Mouse (Mus musculus) CD4-positive, CD25-positive, alpha-beta regulatory T cell, adult 2 months (primary cell): Measurements from ENCODE around the gene Trnt1.

ENCODE experiments used
- DNase-seq: peaks from one replicate; pipeline ENCODE4 v3.0.0-alpha.2; 2012; ENCODE audit warnings: low read depth, low spot score

Trnt1 gene

GRCm38 (mm10) chr6:106770046-106770445, 1.1 kb downstream of the Trnt1 start:
- DNase-seq, result no peak

- DNase-seq, result peak; percentile 40
These were observed 18.2 kb downstream of the Trnt1 start for GRCm38 (mm10) chr6:106787138-106787537.

DNA sequence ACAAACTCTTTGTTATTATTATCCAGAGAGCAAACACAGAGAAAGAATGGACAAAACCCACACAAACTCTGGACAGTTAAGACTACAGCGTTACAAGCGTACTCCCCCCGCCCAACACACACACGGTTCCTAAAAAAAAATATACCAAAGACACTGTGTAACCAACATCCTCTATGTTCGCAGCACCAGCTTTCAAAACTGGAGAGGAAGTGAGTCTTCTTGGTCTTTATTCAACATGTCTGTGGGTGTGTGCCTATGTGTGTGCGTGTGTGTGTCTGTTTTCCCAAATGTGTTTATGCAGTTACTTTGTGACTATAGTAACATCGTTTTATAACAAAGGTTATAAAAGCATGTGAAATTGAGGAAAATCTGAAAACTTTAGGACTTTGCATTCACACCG, 22.5 kb downstream of the Trnt1 start:
- DNase-seq, result peak; percentile 64

DNA sequence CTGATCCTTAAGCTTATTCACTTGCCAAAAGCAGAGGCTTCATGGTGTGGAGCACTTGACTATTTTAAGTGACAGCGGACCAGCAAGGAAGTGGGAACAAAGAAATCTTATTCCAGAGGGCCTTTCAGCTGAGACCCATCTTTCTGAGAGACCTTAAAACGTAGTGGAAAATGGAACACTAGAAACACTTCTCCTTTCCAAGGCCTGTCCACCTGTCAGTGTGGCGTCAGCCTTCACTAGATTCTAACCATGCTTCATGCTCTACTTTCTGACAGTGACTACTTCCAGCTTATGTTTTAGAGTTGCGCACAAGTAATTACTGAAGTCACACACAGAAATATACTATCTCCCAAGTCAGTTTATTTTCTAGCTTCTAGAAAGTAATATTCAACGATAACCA, 23.6 kb downstream of the Trnt1 start:
- DNase-seq, result no peak

GRCm38 (mm10) chr6:106793088-106793487, 24.2 kb downstream of the Trnt1 start:
- DNase-seq, result peak; percentile 73

- DNase-seq, result peak; percentile 59
These were observed 24.7 kb downstream of the Trnt1 start for GRCm38 (mm10) chr6:106793621-106794020.

DNA sequence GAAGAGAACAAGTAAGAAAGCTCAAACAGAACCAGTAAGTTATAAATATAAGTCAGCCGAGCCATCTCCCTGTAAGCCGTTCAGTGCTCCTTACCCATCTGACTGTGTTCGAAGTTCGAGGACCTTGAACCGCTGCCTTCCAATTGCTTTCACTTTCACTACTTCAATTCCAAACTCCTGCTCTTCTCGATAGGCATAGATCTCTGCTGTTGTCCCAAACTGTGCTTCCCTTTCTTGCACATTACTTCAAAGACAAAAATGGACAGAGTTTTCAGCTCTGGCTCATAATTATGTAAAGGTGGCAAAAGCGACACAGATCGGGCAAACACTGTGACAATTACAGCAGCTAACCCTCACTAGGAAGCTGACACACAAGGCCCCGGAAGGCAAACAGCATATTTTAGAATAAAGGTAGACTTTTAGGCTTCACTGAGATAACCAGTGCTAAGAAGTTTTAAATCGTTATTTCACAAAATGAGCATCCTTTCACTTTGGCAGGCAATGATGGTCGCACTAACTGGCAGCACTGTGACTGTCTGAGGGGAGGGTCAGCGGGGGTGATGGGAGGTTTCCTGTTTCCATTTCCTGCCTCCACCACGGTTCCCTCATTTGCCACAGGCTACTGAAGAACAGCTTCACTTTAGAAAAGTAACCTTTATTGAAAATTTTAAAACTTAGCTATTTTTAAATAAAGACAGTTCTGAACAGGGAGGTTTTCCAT, 25.3 kb downstream of the Trnt1 start:
- DNase-seq, result peak; percentile 75

DNA sequence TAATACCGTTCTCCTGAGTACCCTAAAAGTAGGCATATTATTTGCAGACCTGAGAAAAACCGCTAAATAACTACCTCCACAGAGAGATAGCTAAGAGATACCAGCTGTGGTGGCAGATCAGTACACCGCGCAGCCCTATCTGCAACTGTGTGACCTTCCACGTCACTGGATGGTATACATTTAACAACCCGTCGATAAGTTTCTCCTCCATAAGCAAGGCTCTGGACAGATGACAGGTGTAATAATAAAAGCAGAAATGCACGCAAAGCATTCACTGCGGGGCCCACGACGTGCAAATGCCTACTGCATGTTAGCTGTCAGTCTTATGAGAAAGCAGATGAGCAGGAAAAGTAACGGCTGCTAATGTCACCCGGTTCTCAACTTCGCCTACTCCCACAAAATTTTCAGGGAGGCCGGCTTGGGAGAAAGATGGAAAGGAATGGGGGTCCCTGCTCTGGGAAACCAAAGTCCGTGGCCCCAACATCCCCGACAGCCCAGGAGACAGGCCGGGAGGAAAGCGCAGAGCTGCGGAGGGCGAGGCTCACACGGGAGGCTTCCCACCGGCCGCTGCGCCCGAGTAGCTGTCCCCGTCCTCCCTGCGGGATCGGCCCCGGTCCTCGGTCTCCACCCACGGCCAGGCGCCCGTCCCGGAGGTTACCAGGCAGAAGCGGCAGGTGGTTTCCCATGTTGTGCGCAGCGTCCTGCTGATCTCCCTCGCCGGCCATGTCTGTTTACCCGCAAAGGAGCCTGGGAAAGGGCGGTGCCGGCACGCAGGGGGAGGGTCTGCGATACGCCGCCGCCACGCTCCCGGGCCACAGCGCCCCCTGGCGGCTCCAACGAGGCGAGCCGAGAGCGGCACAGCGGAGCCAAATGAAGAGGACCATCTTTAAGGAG, 30.7 kb downstream of the Trnt1 start, which contains the start of gene Crbn:
TSS of gene Crbn (minus strand) at position 745 of the 894 bp plus-strand sequence.
- peak; percentile 97 for DNase-seq

DNA sequence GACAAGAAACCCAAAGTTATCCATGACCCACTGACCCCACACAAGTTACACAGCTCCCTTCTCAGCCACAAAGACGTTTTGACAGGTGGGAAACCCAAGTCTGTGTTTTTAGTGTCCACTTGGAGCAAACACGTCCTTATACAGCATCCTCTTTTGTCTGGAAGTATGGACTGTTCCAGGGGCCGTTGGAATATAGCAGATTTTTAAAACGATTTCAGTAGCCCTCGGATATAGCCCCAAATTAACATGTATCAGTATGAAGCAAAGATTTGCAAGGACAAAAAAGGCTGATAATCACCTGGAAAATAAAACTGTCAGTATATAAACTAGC, 31.3 kb downstream of the Trnt1 start:
- no peak for DNase-seq

- DNase-seq, result peak; percentile 32
These were observed 36.0 kb downstream of the Trnt1 start for GRCm38 (mm10) chr6:106804904-106805303.

- no peak for DNase-seq
These were observed 40.2 kb downstream of the Trnt1 start for GRCm38 (mm10) chr6:106809161-106809560.

GRCm38 (mm10) chr6:106810686-106811085, 41.8 kb downstream of the Trnt1 start:
- DNase-seq, result no peak

DNA sequence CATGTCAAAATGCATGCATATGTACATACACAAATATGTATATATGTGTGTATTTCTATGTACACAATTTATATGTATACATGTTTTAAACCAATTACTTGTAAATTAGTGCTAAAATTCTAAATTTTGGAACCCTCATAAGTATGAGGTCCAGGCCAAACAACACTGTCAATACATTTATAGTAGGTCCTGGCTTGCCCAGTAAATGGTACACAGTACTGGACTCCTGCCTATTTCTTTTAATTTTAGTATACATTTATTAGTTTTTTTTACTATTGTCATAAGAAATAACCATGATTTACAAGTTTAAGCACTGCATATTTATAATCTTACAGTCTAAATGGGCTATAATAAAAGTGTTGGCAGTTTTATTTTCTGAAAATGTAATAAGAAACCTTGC, 50.3 kb downstream of the Trnt1 start:
- no peak for DNase-seq

DNA sequence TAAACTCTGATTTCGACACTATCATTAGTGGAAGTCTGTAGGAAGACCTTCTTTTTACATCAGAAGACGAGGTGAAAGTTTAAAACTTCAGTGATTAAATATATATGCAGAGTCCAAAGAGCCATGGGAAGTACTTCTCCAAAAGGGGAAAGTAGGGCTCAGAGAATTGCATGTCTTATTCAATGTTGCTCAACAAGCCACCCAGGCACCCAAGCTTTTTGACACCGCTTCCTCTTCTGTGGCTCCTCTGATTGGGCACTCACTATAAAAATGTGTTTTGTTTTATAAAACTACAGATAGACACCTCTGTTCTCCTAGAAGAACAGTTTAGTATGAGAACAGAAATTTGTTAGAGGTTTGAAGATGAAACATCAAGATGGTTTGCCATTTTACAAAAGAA, 51.0 kb downstream of the Trnt1 start:
- DNase-seq, result no peak

- DNase-seq, result no peak
These were observed 51.6 kb downstream of the Trnt1 start for GRCm38 (mm10) chr6:106820566-106820965.

GRCm38 (mm10) chr6:106822329-106822728, 53.4 kb downstream of the Trnt1 start:
- no peak for DNase-seq
